Mouse (Mus musculus) olfactory bulb, adult 2 months (tissue): ENCODE results near the gene Pxdn.

Experiments
- CTCF ChIP-seq: fragments of 200-500 bp; IDR thresholded peaks from 2 replicates; pipeline ENCODE4 v1.5.1; 2012; ENCODE audit warnings: low read depth, mild to moderate bottlenecking, low read length, moderate library complexity; ENCODE audit not compliant: insufficient read depth
- POLR2A ChIP-seq: fragments of 200-500 bp; IDR thresholded peaks from 2 replicates; pipeline ENCODE4 v1.6.1; 2012; ENCODE audit warnings: mild to moderate bottlenecking, low read depth, low read length, moderate library complexity; ENCODE audit not compliant: insufficient read depth

DNA sequence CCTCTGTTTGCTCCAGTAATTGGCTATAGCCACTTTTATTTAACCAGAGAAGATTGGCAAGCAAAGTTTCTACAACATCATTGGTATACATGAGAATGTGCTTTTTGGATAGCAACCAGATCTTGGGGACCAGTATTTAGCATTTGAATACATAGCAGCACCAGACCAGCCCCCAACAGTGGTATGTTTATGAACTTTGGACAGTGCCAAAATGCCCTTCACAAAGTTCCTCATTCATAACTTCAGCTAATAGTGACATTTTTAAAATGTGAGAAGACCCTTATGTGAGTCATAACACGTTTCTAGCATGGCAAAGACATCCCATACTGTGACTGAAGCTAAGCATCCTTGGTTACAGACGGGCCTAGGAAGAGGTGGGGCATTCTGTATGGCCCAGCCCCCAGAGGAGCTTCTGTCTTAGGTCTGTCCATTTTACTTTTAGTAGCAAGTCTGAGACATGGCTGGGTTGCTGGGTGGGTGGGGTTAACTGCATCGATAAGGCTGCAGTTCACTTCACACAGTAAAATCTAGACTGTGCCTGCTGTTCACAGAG lies 39.8 kb upstream of the Pxdn start:
- no peak for TF ChIP-seq POLR2A
- TF ChIP-seq CTCF = no peak
